Mouse (Mus musculus): Measurements from ENCODE around the gene Pan3.

DNA sequence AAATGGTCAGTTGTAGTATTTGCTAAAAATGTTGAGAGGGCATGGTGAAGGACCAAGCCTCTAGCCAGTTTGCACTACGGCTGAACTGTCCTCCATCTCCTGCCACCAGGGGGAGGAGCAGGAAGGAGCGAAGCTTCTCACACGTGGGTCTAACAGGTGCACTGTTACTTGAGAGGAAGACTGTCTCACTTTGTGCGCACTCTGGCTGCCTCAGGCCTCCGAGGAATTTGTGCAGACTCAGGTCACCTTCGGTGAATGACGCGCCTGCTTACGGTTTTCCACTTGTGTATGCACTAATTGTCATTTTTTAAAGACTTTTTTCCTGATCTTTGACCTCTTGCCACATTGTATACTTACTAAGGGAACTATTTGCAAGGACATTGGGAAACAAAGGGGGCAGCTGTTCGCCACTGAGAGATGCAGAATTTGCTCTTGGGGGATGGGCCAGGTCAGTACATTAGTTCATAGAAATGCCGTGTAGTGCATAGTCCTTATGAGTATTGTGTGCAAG is 115.8 kb downstream of the Pan3 start:
- TF ChIP-seq EP300 (IDR thresholded peaks at IDR 0.05; ENCODE audit: low read depth), result peak; percentile 83
- peak; percentile 72 for TF ChIP-seq CTCF (IDR thresholded peaks at IDR 0.05; ENCODE audit: low read depth)
